Mouse (Mus musculus) intestine, embryonic 16.5 days (tissue): Measurements from ENCODE around the gene Hoxa3. TPM values are rescaled to one million over a fixed set of nuclear protein-coding genes. Genes with fewer than 3 reads are reported as not detected.

Source experiments
- ATAC-seq: fragments of 200-750 bp; cut with Nextera tagmentation; 2 replicates; pipeline ENCODE4 v1.8.0; 2017; ENCODE audit warnings: moderate TSS enrichment, moderate library complexity
- H3K27ac ChIP-seq: fragments of 300-500 bp; sonication (generic); 2 replicates; pipeline ENCODE4 v1.5.1; 2014; ENCODE audit warnings: mild to moderate bottlenecking, low read length
- H3K27me3 ChIP-seq: fragments of 300-500 bp; sonication (generic); replicated peaks from 2 replicates; pipeline ENCODE4 v1.6.1; 2014; ENCODE audit warnings: low read length, control low read depth, mixed read lengths; ENCODE audit not compliant: control insufficient read depth, insufficient read depth
- H3K36me3 ChIP-seq: fragments of 300-500 bp; sonication (generic); 2 replicates; pipeline ENCODE4 v1.6.1; 2014; ENCODE audit warnings: low read length, control low read depth; ENCODE audit not compliant: control insufficient read depth, insufficient read depth
- H3K4me1 ChIP-seq: fragments of 300-500 bp; sonication (generic); 2 replicates; pipeline ENCODE4 v1.6.1; 2014; ENCODE audit warnings: low read length, control low read depth, mixed read lengths; ENCODE audit not compliant: control insufficient read depth, insufficient read depth
- H3K4me2 ChIP-seq: fragments of 300-500 bp; sonication (generic); 2 replicates; pipeline ENCODE4 v1.6.1; 2014; ENCODE audit warnings: low read depth, low read length, control low read depth
- H3K4me3 ChIP-seq: fragments of 300-500 bp; sonication (generic); 2 replicates; pipeline ENCODE4 v1.5.1; 2014; ENCODE audit warnings: mild to moderate bottlenecking, low read length
- H3K9ac ChIP-seq: fragments of 300-500 bp; sonication (generic); 2 replicates; pipeline ENCODE4 v1.6.1; 2014; ENCODE audit warnings: low read depth, low read length
- H3K9me3 ChIP-seq: fragments of 300-500 bp; sonication (generic); 2 replicates; pipeline ENCODE4 v1.6.1; 2016; ENCODE audit warnings: low read length, control low read depth; ENCODE audit not compliant: control insufficient read depth
- WGBS: fragments of 180-500 bp; shearing (Covaris S2); extraction: QIAGEN DNeasy Blood & Tissue Kit; methylation state at CpG from one replicate; pipeline ENCODE4 v1.1.7; 2014; 5-methylcytosine and 5-hydroxymethylcytosine counted together
- polyA plus RNA-seq: library from polyadenylated mRNA; unstranded; fragments of >200 nt; fragmentation: Nextera tagmentation; extraction: Ambion mirVana; gene quantifications from 2 replicates; pipeline ENCODE4 v1.2.1, GENCODE M21; 2015

Hoxa3 gene
- polyA plus RNA-seq, 1 experiment from 2014 or later = 5.9 TPM

GRCm38 (mm10) chr6:52191860-52192550, 21.1 kb downstream of the Hoxa3 start:
- Histone ChIP-seq H3K4me3 (peak overlapping the region; percentile 70), H3K4me1 (peaks cover 32% of the 10 kb centered on the region), H3K9ac (peak overlapping the region; percentile 73), H3K9me3 (no peaks in the 10 kb centered on the region), H3K27me3 (no peaks in the 10 kb centered on the region; the same call in 1 of the 2 replicates), H3K4me2 (peak overlapping the region; percentile 95), H3K27ac (peak overlapping the region; percentile 89), H3K36me3 (no peaks in the 10 kb centered on the region)
- 1% methylated on average over 43 of the region's 55 CpGs for WGBS
- peak; percentile 71 for ATAC-seq

GRCm38 (mm10) chr6:52190906-52191810, 22.0 kb downstream of the Hoxa3 start, which contains the start of gene Hoxa4:
TSS of gene Hoxa4 (minus strand) at chr6:52191753.
- H3K9me3 ChIP-seq = no peaks in the 10 kb centered on the region
- H3K4me2 ChIP-seq = peak within 1 kb of the TSS; percentile 95
- no peaks in the 10 kb centered on the region for H3K36me3 ChIP-seq
- peaks cover 36% of the 10 kb centered on the region for H3K4me1 ChIP-seq
- WGBS = under 1% methylated on average over 76 of the region's 102 CpGs
- H3K27ac ChIP-seq = peak within 1 kb of the TSS; percentile 93
- H3K4me3 ChIP-seq = peak within 1 kb of the TSS; percentile 70
- no peaks in the 10 kb centered on the region; the same call in 1 of the 2 replicates for H3K27me3 ChIP-seq
- ATAC-seq = peak; percentile 49
- peak within 1 kb of the TSS; percentile 89 for H3K9ac ChIP-seq

- Histone ChIP-seq H3K27ac (peak overlapping the region; percentile 93), H3K9me3 (no peaks in the 10 kb centered on the region), H3K36me3 (no peaks in the 10 kb centered on the region), H3K4me1 (peaks cover 40% of the 10 kb centered on the region), H3K4me3 (peak overlapping the region; percentile 70), H3K9ac (peak overlapping the region; percentile 89), H3K4me2 (peak overlapping the region; percentile 95), H3K27me3 (no peaks in the 10 kb centered on the region)
- 0 out of 2 replicates have a peak, but pooled peaks have one; percentile 2 for ATAC-seq
- 9% methylated on average over 23 of the region's 23 CpGs for WGBS
Observed at GRCm38 (mm10) chr6:52190410-52190809, 22.7 kb downstream of the Hoxa3 start.

- peak overlapping the region; percentile 70 for H3K4me3 ChIP-seq
- peaks cover 41% of the 10 kb centered on the region for H3K4me1 ChIP-seq
- H3K9me3 ChIP-seq = no peaks in the 10 kb centered on the region
- peak overlapping the region; percentile 95 for H3K4me2 ChIP-seq
- peak overlapping the region; percentile 89 for H3K9ac ChIP-seq
- peak overlapping the region; percentile 93 for H3K27ac ChIP-seq
- H3K36me3 ChIP-seq = no peaks in the 10 kb centered on the region
- no peak for ATAC-seq
- H3K27me3 ChIP-seq = no peaks in the 10 kb centered on the region
- WGBS = 33% methylated on average over 8 of the region's 8 CpGs
Observed at GRCm38 (mm10) chr6:52189909-52190308, 23.2 kb downstream of the Hoxa3 start.

- no peak for ATAC-seq
Observed at GRCm38 (mm10) chr6:52189172-52189591, 24.0 kb downstream of the Hoxa3 start.

GRCm38 (mm10) chr6:52186500-52186899, 26.6 kb downstream of the Hoxa3 start:
- Histone ChIP-seq H3K4me3 (no peak overlapping the region), H3K27ac (no peak overlapping the region), H3K4me1 (peaks cover 51% of the 10 kb centered on the region), H3K9ac (no peak overlapping the region), H3K4me2 (no peak overlapping the region), H3K36me3 (no peaks in the 10 kb centered on the region), H3K27me3 (peaks cover 2% of the 10 kb centered on the region; the same call in 1 of the 2 replicates), H3K9me3 (no peaks in the 10 kb centered on the region)
- 55% methylated on average over 1 of the region's 1 CpGs for WGBS
- ATAC-seq = no peak

More at GRCm38 (mm10) chr6:52189172-52189591, 24.0 kb downstream of the Hoxa3 start:
- H3K4me2 ChIP-seq = peak overlapping the region; percentile 16; the same call in 1 of the 2 replicates
- peak overlapping the region; percentile 93 for H3K27ac ChIP-seq
- 36% methylated on average over 5 of the region's 5 CpGs for WGBS
- no peaks in the 10 kb centered on the region for H3K9me3 ChIP-seq
- H3K27me3 ChIP-seq = no peaks in the 10 kb centered on the region
- H3K9ac ChIP-seq = peak overlapping the region; percentile 25; the same call in 1 of the 2 replicates
- H3K4me3 ChIP-seq = peak overlapping the region; percentile 0; the same call in 1 of the 2 replicates
- peaks cover 41% of the 10 kb centered on the region for H3K4me1 ChIP-seq
- no peaks in the 10 kb centered on the region for H3K36me3 ChIP-seq

- H3K36me3 ChIP-seq = no peaks in the 10 kb centered on the region
- H3K4me3 ChIP-seq = no peak overlapping the region
- peak overlapping the region; percentile 41; the same call in 1 of the 2 replicates for H3K9ac ChIP-seq
- H3K9me3 ChIP-seq = no peaks in the 10 kb centered on the region
- H3K4me2 ChIP-seq = peak overlapping the region; percentile 44; the same call in 1 of the 2 replicates
- no peak overlapping the region; the same call in 1 of the 2 replicates for H3K27ac ChIP-seq
- ATAC-seq = no peak
- peaks cover 57% of the 10 kb centered on the region for H3K4me1 ChIP-seq
- H3K27me3 ChIP-seq = peaks cover 6% of the 10 kb centered on the region
- 40% methylated on average over 3 of the region's 3 CpGs for WGBS
Observed at GRCm38 (mm10) chr6:52185834-52186233, 27.3 kb downstream of the Hoxa3 start.

- H3K9ac ChIP-seq = peak overlapping the region; percentile 41
- H3K4me2 ChIP-seq = peak overlapping the region; percentile 44
- no peaks in the 10 kb centered on the region for H3K9me3 ChIP-seq
- 7% methylated on average over 19 of the region's 19 CpGs for WGBS
- H3K27me3 ChIP-seq = peaks cover 6% of the 10 kb centered on the region
- peaks cover 59% of the 10 kb centered on the region for H3K4me1 ChIP-seq
- peak overlapping the region; percentile 20 for H3K4me3 ChIP-seq
- H3K27ac ChIP-seq = peak overlapping the region; percentile 86; the same call in 1 of the 2 replicates
- no peak for ATAC-seq
- H3K36me3 ChIP-seq = no peaks in the 10 kb centered on the region
Observed at GRCm38 (mm10) chr6:52185222-52185621, 27.9 kb downstream of the Hoxa3 start.

GRCm38 (mm10) chr6:52184668-52185067, 28.5 kb downstream of the Hoxa3 start:
- H3K4me1 ChIP-seq = peaks cover 54% of the 10 kb centered on the region
- peak overlapping the region; percentile 44 for H3K4me2 ChIP-seq
- no peak overlapping the region for H3K4me3 ChIP-seq
- H3K27ac ChIP-seq = peak overlapping the region; percentile 86
- H3K36me3 ChIP-seq = no peaks in the 10 kb centered on the region
- H3K27me3 ChIP-seq = peaks cover 6% of the 10 kb centered on the region
- H3K9ac ChIP-seq = no peak overlapping the region
- 39% methylated on average over 6 of the region's 6 CpGs for WGBS
- ATAC-seq = no peak
- no peaks in the 10 kb centered on the region for H3K9me3 ChIP-seq
